In genomic region chr10:95009081-95009480, GRCm38 (mm10) we compare ENCODE assay signal across 13 mouse cellular contexts.
"Had no signal": no experiment of that assay in that cellular context is flagged by ENCODE, and none has a peak within 500 bp of the region (broad histone marks: within the 10 kb centered on the region; RNA-seq: fewer than 3 reads in every experiment).

No protein-coding gene starts in this region.

- DNase-seq: kidney, adult 18-20 months; kidney, postnatal 14 days; layer of hippocampus, postnatal 36 days; liver; liver, embryonic 13.5 days; liver, postnatal 0 days; right cerebral cortex, postnatal 14 days; thymus, adult 2 months; thymus, postnatal 36 days had no signal

- ATAC-seq: liver, postnatal 0 days; midbrain, embryonic 15.5 days had no signal

- H3K27me3 ChIP-seq: limb, embryonic 12.5 days; liver, embryonic 13.5 days; midbrain, embryonic 15.5 days; stomach, embryonic 15.5 days had no signal

- H3K4me2 ChIP-seq: limb, embryonic 12.5 days; liver, embryonic 13.5 days; midbrain, embryonic 11.5 days; midbrain, embryonic 15.5 days; stomach, embryonic 15.5 days had no signal

- H3K36me3 ChIP-seq: limb, embryonic 12.5 days; liver, embryonic 13.5 days; midbrain, embryonic 15.5 days; stomach, embryonic 15.5 days had no signal

- H3K4me3 ChIP-seq: limb, embryonic 12.5 days; liver, embryonic 13.5 days; midbrain, embryonic 15.5 days; stomach, embryonic 15.5 days had no signal
